Mouse (Mus musculus): ENCODE data around the gene Lrrc8c.

DNA sequence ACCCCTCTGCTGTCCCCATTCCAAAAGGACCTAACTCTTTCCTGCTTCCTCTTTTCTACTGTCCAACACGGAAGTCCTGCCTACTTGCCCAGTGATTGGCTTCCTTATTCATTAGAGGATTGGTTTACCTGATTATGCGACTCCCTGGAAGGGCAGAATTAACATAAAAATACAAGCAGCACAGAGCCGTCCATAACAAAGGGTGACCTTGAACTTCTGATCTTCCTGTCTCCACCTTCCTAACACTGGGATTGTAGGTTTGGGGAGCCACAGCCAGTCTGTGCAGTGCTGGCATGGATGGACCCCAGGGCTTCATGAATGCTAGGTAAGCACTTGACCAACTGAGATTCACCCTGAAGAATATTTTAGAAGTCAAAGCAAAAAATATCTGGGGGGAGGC lies 25.9 kb downstream of the Lrrc8c start:
- TF ChIP-seq CTCF (IDR thresholded peaks at IDR 0.05; ENCODE audit: borderline replicate concordance, control insufficient read depth, extremely low read depth, insufficient read depth, low read length, poor library complexity): no peak
- no peak for TF ChIP-seq POLR2A (IDR thresholded peaks at IDR 0.05; ENCODE audit: control insufficient read depth, extremely low read depth, insufficient read depth, low read length, poor library complexity)

Measured in thymus, adult 2 months (tissue).